Mouse (Mus musculus): ENCODE measurements at regions not wholly inside any gene's neighbourhood (a gene's known extent, or its start where the extent isn't known, plus 50 kb on each side); places are given as distances from the start of the nearest gene placed in this dataset.

DNA sequence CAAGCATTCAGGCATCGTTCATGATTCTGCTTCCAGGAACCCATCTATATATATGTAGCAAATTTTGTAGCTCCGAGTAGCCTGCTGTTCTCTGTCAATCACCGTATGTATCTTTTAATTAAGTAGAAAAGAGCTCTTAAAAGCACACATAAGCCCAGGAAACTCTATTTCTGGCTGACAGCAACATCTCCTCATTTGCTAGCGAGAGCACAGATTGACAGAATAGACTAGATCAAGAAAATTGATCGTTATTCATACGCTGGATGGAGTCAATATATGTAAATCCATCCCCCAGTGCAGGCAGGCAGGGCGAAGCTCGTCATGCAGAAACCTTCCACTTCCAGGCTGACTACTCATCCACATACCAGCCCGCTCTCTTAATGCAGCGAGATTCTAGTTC lies 185.6 kb downstream of the Tmem26 start:
- Histone ChIP-seq H3K36me3 (ENCODE audit: insufficient read depth, low read length) (no peaks in the 10 kb centered on the region), H3K27me3 (ENCODE audit: insufficient read depth, low read length) (no peaks in the 10 kb centered on the region), H3K4me1 (replicated peaks; ENCODE audit: low read depth, low read length) (no peaks in the 10 kb centered on the region), H3K4me3 (replicated peaks; ENCODE audit: low read length) (no peak overlapping the region), H3K9me3 (ENCODE audit: low read length) (no peaks in the 10 kb centered on the region)
- no peak for TF ChIP-seq NANOG (IDR thresholded peaks at IDR 0.05; ENCODE audit: borderline replicate concordance, low read length)
- no peak for TF ChIP-seq POU5F1 (IDR thresholded peaks at IDR 0.05; ENCODE audit: borderline replicate concordance, low read length)
- TF ChIP-seq CTCF (conservative IDR thresholded peaks at IDR 0.05; ENCODE audit: low read length): no peak

DNA sequence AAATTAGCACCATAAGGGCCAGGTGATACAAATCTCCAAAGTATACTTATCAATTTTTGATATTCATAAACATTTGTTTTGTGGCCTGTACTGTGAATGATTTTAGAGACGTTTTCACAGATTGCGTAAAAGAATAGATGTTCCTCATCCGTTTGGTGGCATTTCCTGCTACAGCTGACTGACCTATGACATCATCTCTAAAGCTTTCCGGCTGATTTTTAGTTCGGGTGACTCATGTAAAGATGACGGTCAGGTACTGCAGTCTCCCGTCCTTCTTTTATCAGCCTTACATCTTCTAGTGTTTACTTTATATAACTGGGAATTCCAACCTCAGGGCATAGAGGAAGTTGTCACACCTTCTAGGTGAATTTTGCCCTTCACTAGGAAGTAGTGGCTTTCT lies 192.7 kb downstream of the Tmem26 start:
- TF ChIP-seq NANOG (IDR thresholded peaks at IDR 0.05; ENCODE audit: borderline replicate concordance, low read length) (no peak), CTCF (conservative IDR thresholded peaks at IDR 0.05; ENCODE audit: low read length) (no peak), POU5F1 (IDR thresholded peaks at IDR 0.05; ENCODE audit: borderline replicate concordance, low read length) (no peak)
- Histone ChIP-seq H3K4me3 (replicated peaks; ENCODE audit: low read length) (no peak overlapping the region), H3K27me3 (ENCODE audit: insufficient read depth, low read length) (no peaks in the 10 kb centered on the region), H3K36me3 (ENCODE audit: insufficient read depth, low read length) (no peaks in the 10 kb centered on the region), H3K9me3 (ENCODE audit: low read length) (no peaks in the 10 kb centered on the region), H3K4me1 (replicated peaks; ENCODE audit: low read depth, low read length) (no peaks in the 10 kb centered on the region)

DNA sequence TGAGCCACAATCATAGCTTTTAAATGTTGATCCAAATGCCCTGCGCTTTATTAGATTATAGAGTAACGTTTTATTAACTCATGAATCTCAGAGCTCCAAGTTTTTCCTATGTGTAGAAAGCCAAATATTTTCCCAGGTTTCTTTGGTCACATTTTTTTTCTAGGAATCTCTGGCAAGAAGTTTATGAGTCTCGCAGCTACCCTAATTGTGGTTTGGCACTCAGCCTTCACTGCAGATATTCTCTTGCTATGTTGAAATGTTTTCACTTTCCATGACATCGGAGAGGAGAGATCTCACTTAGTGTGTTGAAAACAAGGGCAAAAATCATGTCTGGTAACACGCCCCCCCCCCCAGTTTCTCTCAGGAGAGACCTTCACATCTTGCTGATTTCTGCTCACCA lies 212.4 kb downstream of the Tmem26 start:
- Histone ChIP-seq H3K4me3 (replicated peaks; ENCODE audit: low read length) (no peak overlapping the region), H3K27me3 (ENCODE audit: insufficient read depth, low read length) (no peaks in the 10 kb centered on the region), H3K9me3 (ENCODE audit: low read length) (no peaks in the 10 kb centered on the region), H3K4me1 (replicated peaks; ENCODE audit: low read depth, low read length) (no peaks in the 10 kb centered on the region), H3K36me3 (ENCODE audit: insufficient read depth, low read length) (no peaks in the 10 kb centered on the region)
- TF ChIP-seq CTCF (conservative IDR thresholded peaks at IDR 0.05; ENCODE audit: low read length) (no peak), POU5F1 (IDR thresholded peaks at IDR 0.05; ENCODE audit: borderline replicate concordance, low read length) (no peak), NANOG (IDR thresholded peaks at IDR 0.05; ENCODE audit: borderline replicate concordance, low read length) (no peak)

GRCm38 (mm10) chr10:68943239-68943638 lies 208.0 kb upstream of the Rhobtb1 start:
- Histone ChIP-seq H3K36me3 (ENCODE audit: insufficient read depth, low read length) (no peaks in the 10 kb centered on the region), H3K4me1 (replicated peaks; ENCODE audit: low read depth, low read length) (no peaks in the 10 kb centered on the region), H3K9me3 (ENCODE audit: low read length) (0 out of 2 replicates have a peak, but pooled peaks cover 2% of the 10 kb centered on the region), H3K4me3 (replicated peaks; ENCODE audit: low read length) (no peak overlapping the region), H3K27me3 (ENCODE audit: insufficient read depth, low read length) (no peaks in the 10 kb centered on the region)
- TF ChIP-seq NANOG (IDR thresholded peaks at IDR 0.05; ENCODE audit: borderline replicate concordance, low read length) (no peak), CTCF (conservative IDR thresholded peaks at IDR 0.05; ENCODE audit: low read length) (no peak)

- H3K4me3 ChIP-seq (replicated peaks; ENCODE audit: low read length): no peak overlapping the region
- no peaks in the 10 kb centered on the region for H3K36me3 ChIP-seq (ENCODE audit: insufficient read depth, low read length)
- no peaks in the 10 kb centered on the region for H3K27me3 ChIP-seq (ENCODE audit: insufficient read depth, low read length)
- peaks cover 10% of the 10 kb centered on the region for H3K9me3 ChIP-seq (ENCODE audit: low read length)
- no peak for TF ChIP-seq CTCF (conservative IDR thresholded peaks at IDR 0.05; ENCODE audit: low read length)
- no peak for TF ChIP-seq NANOG (IDR thresholded peaks at IDR 0.05; ENCODE audit: borderline replicate concordance, low read length)
- TF ChIP-seq POU5F1 (IDR thresholded peaks at IDR 0.05; ENCODE audit: borderline replicate concordance, low read length): no peak
- H3K4me1 ChIP-seq (replicated peaks; ENCODE audit: low read depth, low read length): no peaks in the 10 kb centered on the region
Measured at GRCm38 (mm10) chr10:68956539-68956938, 194.7 kb upstream of the Rhobtb1 start.

DNA sequence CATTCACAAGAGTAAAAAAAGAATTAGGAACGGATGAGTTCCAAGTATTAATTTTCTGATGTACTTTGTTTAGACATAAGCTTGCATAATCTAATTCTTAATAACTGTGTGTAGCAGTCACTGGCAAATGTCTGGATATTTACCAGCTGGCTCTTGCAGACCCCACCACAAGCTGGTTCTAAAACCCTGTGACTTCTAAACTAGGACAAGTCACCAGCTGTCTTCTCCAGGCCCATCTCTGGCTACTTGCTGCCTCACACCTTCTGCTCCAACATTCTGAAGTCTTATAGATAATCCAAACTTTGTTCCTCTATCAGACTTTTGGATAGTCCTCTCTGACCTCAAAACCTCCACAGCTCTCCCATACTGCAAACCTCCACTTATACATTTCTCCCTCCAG lies 189.9 kb upstream of the Rhobtb1 start:
- TF ChIP-seq NANOG (IDR thresholded peaks at IDR 0.05; ENCODE audit: borderline replicate concordance, low read length) (no peak), POU5F1 (IDR thresholded peaks at IDR 0.05; ENCODE audit: borderline replicate concordance, low read length) (no peak)
- Histone ChIP-seq H3K36me3 (ENCODE audit: insufficient read depth, low read length) (no peaks in the 10 kb centered on the region), H3K4me3 (replicated peaks; ENCODE audit: low read length) (no peak overlapping the region), H3K27me3 (ENCODE audit: insufficient read depth, low read length) (no peaks in the 10 kb centered on the region), H3K9me3 (ENCODE audit: low read length) (no peaks in the 10 kb centered on the region), H3K4me1 (replicated peaks; ENCODE audit: low read depth, low read length) (no peaks in the 10 kb centered on the region)

GRCm38 (mm10) chr10:68963090-68963489 lies 188.1 kb upstream of the Rhobtb1 start:
- H3K9me3 ChIP-seq (ENCODE audit: low read length): no peaks in the 10 kb centered on the region
- no peaks in the 10 kb centered on the region for H3K4me1 ChIP-seq (replicated peaks; ENCODE audit: low read depth, low read length)
- TF ChIP-seq POU5F1 (IDR thresholded peaks at IDR 0.05; ENCODE audit: borderline replicate concordance, low read length): no peak
- H3K4me3 ChIP-seq (replicated peaks; ENCODE audit: low read length): no peak overlapping the region
- no peaks in the 10 kb centered on the region for H3K27me3 ChIP-seq (ENCODE audit: insufficient read depth, low read length)
- H3K36me3 ChIP-seq (ENCODE audit: insufficient read depth, low read length): no peaks in the 10 kb centered on the region

DNA sequence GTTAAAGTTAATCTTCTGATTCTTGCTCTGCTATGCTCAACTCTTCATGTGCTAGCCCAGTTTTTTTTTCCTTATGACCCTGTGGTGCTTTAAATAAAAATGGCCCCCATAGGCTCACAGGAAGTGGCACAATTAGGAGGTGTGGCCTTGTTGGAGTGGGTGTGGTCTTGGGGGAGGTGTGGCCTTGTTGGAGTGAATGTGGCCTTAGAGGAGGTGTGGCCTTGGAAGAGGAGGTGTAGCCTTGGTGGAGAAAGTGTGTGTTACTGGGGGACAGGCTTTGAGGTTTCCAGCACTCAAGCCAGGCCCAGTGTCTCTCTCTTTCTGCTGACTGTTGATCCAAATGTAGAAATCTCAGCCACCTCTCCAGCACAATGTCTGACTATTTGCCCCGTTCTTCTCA lies 186.0 kb upstream of the Rhobtb1 start:
- H3K27me3 ChIP-seq (ENCODE audit: insufficient read depth, low read length): no peaks in the 10 kb centered on the region
- no peaks in the 10 kb centered on the region for H3K36me3 ChIP-seq (ENCODE audit: insufficient read depth, low read length)
- TF ChIP-seq POU5F1 (IDR thresholded peaks at IDR 0.05; ENCODE audit: borderline replicate concordance, low read length) (no peak), NANOG (IDR thresholded peaks at IDR 0.05; ENCODE audit: borderline replicate concordance, low read length) (no peak), CTCF (conservative IDR thresholded peaks at IDR 0.05; ENCODE audit: low read length) (no peak)
- no peaks in the 10 kb centered on the region for H3K4me1 ChIP-seq (replicated peaks; ENCODE audit: low read depth, low read length)
- H3K9me3 ChIP-seq (ENCODE audit: low read length): no peaks in the 10 kb centered on the region
- no peak overlapping the region for H3K4me3 ChIP-seq (replicated peaks; ENCODE audit: low read length)

DNA sequence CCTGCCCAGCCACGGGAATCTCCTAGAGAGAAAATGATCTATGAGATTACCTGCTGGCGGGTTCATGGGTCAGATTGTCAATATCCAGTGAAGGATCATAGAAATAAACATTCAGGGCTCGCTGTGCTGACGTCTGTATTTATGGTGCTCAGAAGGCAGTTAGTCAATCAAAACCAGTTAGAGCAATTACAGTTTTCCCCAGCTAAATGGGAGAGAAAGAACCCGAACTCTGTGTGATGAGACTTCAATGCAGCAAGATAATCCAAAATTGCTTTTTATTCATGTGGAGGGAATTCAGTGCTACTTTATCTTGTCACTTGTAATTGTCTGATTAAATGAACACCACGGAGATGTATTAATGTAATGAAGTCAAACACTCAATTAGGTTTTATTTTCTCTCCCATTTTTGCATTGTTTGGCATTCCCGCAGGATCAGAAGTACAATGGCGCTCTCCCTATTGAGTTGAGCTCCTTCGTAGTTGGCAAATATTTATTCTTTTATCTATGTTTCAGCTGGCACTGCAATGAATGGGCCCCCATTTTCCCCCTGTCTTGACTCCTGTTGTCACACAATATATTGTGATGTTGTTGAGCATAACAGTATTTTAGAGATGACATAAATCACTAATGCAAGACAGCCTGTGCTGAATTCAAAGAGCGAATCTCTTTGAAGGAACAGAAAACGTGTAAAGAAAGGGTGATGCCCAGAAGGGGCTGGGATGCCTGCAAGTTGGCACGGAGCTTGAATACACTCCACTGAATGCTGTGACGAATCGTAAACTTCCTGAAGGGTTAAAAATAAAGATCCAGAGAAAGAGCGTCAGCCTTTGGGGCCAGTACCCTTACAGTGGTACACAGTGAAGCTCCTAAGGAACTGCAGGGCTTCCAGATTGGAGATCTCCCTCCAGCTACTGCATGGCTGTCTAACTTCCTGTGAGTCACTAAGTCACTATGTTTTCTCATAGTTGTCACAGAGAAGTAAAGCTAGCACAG lies 183.0 kb upstream of the Rhobtb1 start:
- no peak for TF ChIP-seq NANOG (IDR thresholded peaks at IDR 0.05; ENCODE audit: borderline replicate concordance, low read length)
- no peak for TF ChIP-seq CTCF (conservative IDR thresholded peaks at IDR 0.05; ENCODE audit: low read length)
- no peak for TF ChIP-seq POU5F1 (IDR thresholded peaks at IDR 0.05; ENCODE audit: borderline replicate concordance, low read length)
- H3K4me3 ChIP-seq (replicated peaks; ENCODE audit: low read length): no peak overlapping the region
- H3K36me3 ChIP-seq (ENCODE audit: insufficient read depth, low read length): no peaks in the 10 kb centered on the region
- H3K9me3 ChIP-seq (ENCODE audit: low read length): no peaks in the 10 kb centered on the region
- H3K4me1 ChIP-seq (replicated peaks; ENCODE audit: low read depth, low read length): no peaks in the 10 kb centered on the region
- H3K27me3 ChIP-seq (ENCODE audit: insufficient read depth, low read length): no peaks in the 10 kb centered on the region

Data from E14TG2a.4 (cell line).